Mouse (Mus musculus) myocyte (in vitro differentiated cells): ENCODE measurements around the gene Ggn. TPM values are rescaled to one million over a fixed set of nuclear protein-coding genes. Genes with fewer than 3 reads are reported as not detected.
A peak's percentile ranks its signal among the peaks of the same experiment; 100 is the strongest.
"Not testable (repeated sequence)": the region's sequence is repeated elsewhere in the genome, so short reads cannot be mapped to it uniquely, and the experiment has no call there.

Source experiments
- H3K27me3 ChIP-seq: one replicate; pipeline ENCODE4 v1.6.1; 2011; ENCODE audit not compliant: control insufficient read depth, insufficient read depth, insufficient read length
- H3K36me3 ChIP-seq: one replicate; pipeline ENCODE4 v1.6.1; 2011; ENCODE audit not compliant: control insufficient read depth, insufficient read depth
- H3K4me2 ChIP-seq: one replicate; pipeline ENCODE4 v1.6.1; 2011; ENCODE audit warnings: low read depth, control low read depth
- H3K4me3 ChIP-seq: one replicate; pipeline ENCODE4 v1.5.1; 2011; ENCODE audit warnings: mild to moderate bottlenecking, control low read depth, moderate library complexity
- H3K79me2 ChIP-seq: one replicate; pipeline ENCODE4 v1.6.1; 2011; ENCODE audit not compliant: control insufficient read depth, insufficient read depth
- H3ac ChIP-seq: one replicate; pipeline ENCODE4 v1.6.1; 2011; ENCODE audit not compliant: control insufficient read depth, insufficient read length
- CEBPB ChIP-seq: IDR thresholded peaks from 2 replicates; pipeline ENCODE4 v1.6.1; 2011; ENCODE audit warnings: mild to moderate bottlenecking, moderate library complexity; ENCODE audit not compliant: poor library complexity, insufficient read depth, severe bottlenecking
- E2F4 ChIP-seq: IDR thresholded peaks from one replicate; pipeline ENCODE4 v1.6.1; 2011; ENCODE audit warnings: mild to moderate bottlenecking, control low read depth, moderate library complexity; ENCODE audit not compliant: insufficient read depth
- MAX ChIP-seq: IDR thresholded peaks from one replicate; pipeline ENCODE4 v1.6.1; 2011; ENCODE audit warnings: low read depth, mild to moderate bottlenecking, control low read depth
- MYOD1 ChIP-seq, 3 experiments: IDR thresholded peaks; one replicate each; pipeline ENCODE4 v1.6.1; 2011; ENCODE audit warnings: control low read depth in 2 of 3, low read depth in 2 of 3, mild to moderate bottlenecking in 2 of 3, moderate library complexity in 1 of 3; ENCODE audit not compliant: insufficient read length in 2 of 3, control insufficient read depth in 1 of 3
- MYOG ChIP-seq, 3 experiments: IDR thresholded peaks; one replicate each; pipeline ENCODE4 v1.6.1; 2011; ENCODE audit warnings: control low read depth in 2 of 3, low read depth in 2 of 3, mild to moderate bottlenecking in 2 of 3; ENCODE audit not compliant: insufficient read length in 2 of 3, control insufficient read depth in 1 of 3, insufficient read depth in 1 of 3
- POLR2A ChIP-seq: IDR thresholded peaks from one replicate; pipeline ENCODE4 v1.6.1; 2011; ENCODE audit warnings: low read depth, mild to moderate bottlenecking, control low read depth, moderate library complexity; ENCODE audit not compliant: insufficient read length
- POLR2AphosphoS2 ChIP-seq: IDR thresholded peaks from one replicate; pipeline ENCODE4 v1.6.1; 2011; ENCODE audit warnings: low read depth, control low read depth; ENCODE audit not compliant: insufficient read length
- REST ChIP-seq: IDR thresholded peaks from one replicate; pipeline ENCODE4 v1.6.1; 2011; ENCODE audit warnings: mild to moderate bottlenecking, control low read depth, moderate library complexity; ENCODE audit not compliant: insufficient read depth, insufficient read length
- SRF ChIP-seq: IDR thresholded peaks from one replicate; pipeline ENCODE4 v1.6.1; 2011; ENCODE audit warnings: low read depth; ENCODE audit not compliant: control insufficient read depth, insufficient read length
- TCF12 ChIP-seq: IDR thresholded peaks from one replicate; pipeline ENCODE4 v1.6.1; 2011; ENCODE audit warnings: mild to moderate bottlenecking, control low read depth; ENCODE audit not compliant: poor library complexity, insufficient read depth, severe bottlenecking
- TCF3 ChIP-seq: IDR thresholded peaks from one replicate; pipeline ENCODE4 v1.6.1; 2011; ENCODE audit warnings: low read depth, control low read depth; ENCODE audit not compliant: insufficient read length
- USF1 ChIP-seq: IDR thresholded peaks from one replicate; pipeline ENCODE4 v1.6.1; 2011; ENCODE audit warnings: low read depth, mild to moderate bottlenecking, control low read depth, moderate library complexity
- polyA plus RNA-seq: library from polyadenylated mRNA; unstranded; fragments of >200 nt; fragmentation: generic; extraction: Trizol; gene quantifications from one replicate; pipeline ENCODE4 v1.2.1, GENCODE M21; 2012; ENCODE audit warnings: missing spikeins

The Ggn gene
- polyA plus RNA-seq, 1 experiment, result 0.89 TPM

DNA sequence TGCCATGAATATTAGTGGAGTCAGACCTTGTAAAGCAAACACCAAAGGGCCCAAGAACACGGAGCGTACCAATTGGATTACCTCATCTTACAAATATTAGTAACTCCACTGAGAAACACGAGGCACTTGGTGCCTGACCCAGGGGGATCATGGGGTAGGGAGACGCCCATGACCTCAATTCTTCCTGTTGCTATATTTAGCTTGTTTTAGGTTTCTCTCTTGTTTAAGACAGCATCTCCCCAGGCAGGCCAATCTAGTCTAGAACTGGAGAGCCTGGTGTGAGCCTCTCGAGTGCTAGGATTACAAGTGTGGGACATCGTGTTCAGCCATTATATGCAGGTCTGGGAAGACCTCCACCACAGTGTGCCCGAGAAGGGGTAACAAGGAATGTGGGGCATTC is 9.3 kb downstream of the Ggn start:
- Histone ChIP-seq H3K27me3 (no peaks in the 10 kb centered on the region), H3K4me3 (peak overlapping the region; percentile 80), H3K79me2 (peaks cover 47% of the 10 kb centered on the region), H3ac (no peak overlapping the region), H3K4me2 (peak overlapping the region; percentile 67), H3K36me3 (peaks cover 22% of the 10 kb centered on the region)
- peak; percentile 48 for TF ChIP-seq POLR2A
- TF ChIP-seq E2F4, result no peak
- TF ChIP-seq MAX, result peak; percentile 46
- TF ChIP-seq POLR2AphosphoS2, result peak; percentile 37

DNA sequence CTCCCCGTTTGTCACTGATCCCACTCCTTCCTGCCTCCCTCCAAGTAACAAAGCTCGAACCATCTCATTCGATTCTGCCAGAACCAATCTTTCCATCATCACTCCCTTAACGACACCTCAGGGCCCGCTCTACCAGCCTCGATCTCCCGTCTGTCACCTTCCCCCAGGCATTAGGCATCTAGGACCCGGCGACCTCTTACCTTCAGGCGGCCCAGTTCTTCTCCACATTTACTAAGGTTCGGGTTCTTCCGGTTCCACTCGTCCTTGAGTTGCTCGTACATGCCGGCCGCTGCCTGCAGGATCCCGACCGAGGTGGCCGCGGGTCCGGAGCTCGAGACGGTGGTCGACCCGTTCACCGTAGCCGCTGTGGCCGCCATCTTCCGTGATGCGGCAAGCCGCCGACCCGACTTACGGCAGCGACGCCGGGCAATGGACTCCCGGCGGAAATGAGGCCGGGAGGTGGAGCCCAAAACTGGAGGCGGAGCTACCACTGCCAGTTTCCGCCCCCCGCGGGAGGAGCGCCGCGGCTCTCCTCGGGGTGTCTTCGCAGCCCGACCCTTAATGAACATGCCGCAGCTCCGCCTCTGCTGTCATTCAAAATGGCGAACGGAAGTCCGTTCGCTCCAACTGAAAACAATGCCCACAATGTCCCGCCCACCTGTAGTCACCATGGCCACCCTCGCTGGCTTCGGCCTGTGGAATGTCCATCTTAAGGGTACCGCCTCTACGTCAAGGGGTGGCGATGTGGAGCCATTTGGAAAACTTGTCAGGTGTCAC is 10.3 kb downstream of the Ggn start, which contains the start of gene Psmd8:
Gene Psmd8, minus strand, starts transcription at position 625 of the 777 bp plus-strand sequence.
- Histone ChIP-seq H3K4me3 (peak within 1 kb of the TSS; percentile 80), H3ac (peak within 1 kb of the TSS; percentile 48), H3K79me2 (peaks cover 47% of the 10 kb centered on the region), H3K36me3 (peaks cover 22% of the 10 kb centered on the region), H3K27me3 (no peaks in the 10 kb centered on the region), H3K4me2 (peak within 1 kb of the TSS; percentile 67)
- peak; percentile 99 for TF ChIP-seq POLR2A
- TF ChIP-seq REST, result peak; percentile 22
- TF ChIP-seq MAX, result no peak
- peak in 2 of 3 experiments; percentile 5 for TF ChIP-seq MYOD1 (IDR thresholded peaks at IDR 0.05; ENCODE audit: control insufficient read depth in 1 of 3, insufficient read length in 2 of 3, low read depth in 2 of 3)
- peak; percentile 97 for TF ChIP-seq POLR2AphosphoS2

DNA sequence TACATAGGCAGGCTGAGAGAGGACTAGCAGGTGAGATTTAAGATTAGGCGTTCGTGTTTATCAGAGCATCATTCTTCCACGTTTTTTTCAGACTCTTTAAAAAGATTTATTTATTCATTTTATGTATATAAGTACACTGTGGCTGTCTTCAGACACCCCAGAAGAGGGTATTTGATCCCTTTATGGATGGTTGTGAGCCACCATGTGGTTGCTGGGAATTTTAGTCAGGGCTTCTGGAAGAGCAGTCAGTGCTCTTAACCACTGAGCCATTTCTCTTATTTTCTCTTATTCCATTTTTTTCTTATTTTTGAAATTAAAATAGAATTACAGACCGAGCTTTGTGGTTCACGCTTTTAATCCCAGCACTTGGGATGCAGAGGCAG is 10.8 kb downstream of the Ggn start:
- peak overlapping the region; percentile 80 for H3K4me3 ChIP-seq
- H3K79me2 ChIP-seq, result peaks cover 44% of the 10 kb centered on the region
- peak overlapping the region; percentile 48 for H3ac ChIP-seq
- no peaks in the 10 kb centered on the region for H3K27me3 ChIP-seq
- H3K4me2 ChIP-seq, result peak overlapping the region; percentile 64
- peaks cover 17% of the 10 kb centered on the region for H3K36me3 ChIP-seq
- TF ChIP-seq E2F4, result no peak
- TF ChIP-seq CEBPB, result no peak
- no peak for TF ChIP-seq MYOG (IDR thresholded peaks at IDR 0.05; ENCODE audit: control insufficient read depth in 1 of 3, insufficient read depth in 1 of 3, insufficient read length in 2 of 3, low read depth in 2 of 3)
- TF ChIP-seq POLR2AphosphoS2, result no peak
- TF ChIP-seq MAX, result no peak
- TF ChIP-seq SRF, result no peak
- no peak for TF ChIP-seq USF1
- TF ChIP-seq REST, result no peak
- TF ChIP-seq TCF12, result no peak
- TF ChIP-seq MYOD1 (IDR thresholded peaks at IDR 0.05; ENCODE audit: control insufficient read depth in 1 of 3, insufficient read length in 2 of 3, low read depth in 2 of 3), result no peak

DNA sequence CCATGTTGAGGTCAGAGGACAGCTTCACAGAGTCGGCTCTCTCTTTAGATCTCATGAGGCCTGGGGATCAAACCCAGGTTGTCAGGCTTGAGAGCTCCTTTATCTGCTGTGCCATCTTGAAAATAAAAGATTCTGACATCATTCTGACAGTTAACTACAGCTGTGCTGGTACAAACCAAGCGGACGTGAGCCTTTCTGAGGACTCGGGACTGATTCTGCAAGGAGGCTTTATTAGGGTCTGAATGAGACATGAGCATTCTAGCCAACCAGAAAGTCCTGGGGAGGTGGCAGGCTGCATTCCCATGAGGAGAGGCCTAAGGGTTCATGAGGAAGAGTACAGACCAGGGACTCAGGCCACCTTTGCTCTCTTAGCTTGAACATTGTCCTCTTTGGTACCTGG is 11.3 kb downstream of the Ggn start:
- not testable (repeated sequence) for H3K4me3 ChIP-seq, H3K27me3 ChIP-seq, H3ac ChIP-seq, H3K4me2 ChIP-seq
- peaks cover 39% of the 10 kb centered on the region for H3K79me2 ChIP-seq
- peaks cover 12% of the 10 kb centered on the region for H3K36me3 ChIP-seq

DNA sequence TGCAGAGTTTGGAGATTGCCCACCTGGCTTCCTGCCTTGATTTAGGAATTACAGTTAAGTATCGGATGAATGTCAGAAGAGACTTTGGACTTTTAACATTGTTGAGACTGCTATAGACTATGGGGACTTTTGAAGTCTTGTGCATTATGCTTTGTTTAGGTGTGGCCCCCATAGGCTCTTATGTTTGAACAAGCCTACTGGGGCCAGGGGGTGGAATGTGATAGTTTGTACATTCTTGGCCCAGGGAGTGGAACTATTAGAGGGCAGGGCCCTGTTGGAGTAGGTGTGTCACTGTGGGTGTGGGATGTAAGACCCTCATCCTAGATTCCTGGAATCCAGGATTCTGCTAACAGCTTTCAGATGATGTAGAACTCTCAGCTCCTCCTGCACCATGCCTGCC is 24.2 kb downstream of the Ggn start:
- H3K4me3 ChIP-seq, H3K36me3 ChIP-seq, H3K27me3 ChIP-seq, H3ac ChIP-seq, H3K4me2 ChIP-seq, H3K79me2 ChIP-seq: not testable (repeated sequence)

DNA sequence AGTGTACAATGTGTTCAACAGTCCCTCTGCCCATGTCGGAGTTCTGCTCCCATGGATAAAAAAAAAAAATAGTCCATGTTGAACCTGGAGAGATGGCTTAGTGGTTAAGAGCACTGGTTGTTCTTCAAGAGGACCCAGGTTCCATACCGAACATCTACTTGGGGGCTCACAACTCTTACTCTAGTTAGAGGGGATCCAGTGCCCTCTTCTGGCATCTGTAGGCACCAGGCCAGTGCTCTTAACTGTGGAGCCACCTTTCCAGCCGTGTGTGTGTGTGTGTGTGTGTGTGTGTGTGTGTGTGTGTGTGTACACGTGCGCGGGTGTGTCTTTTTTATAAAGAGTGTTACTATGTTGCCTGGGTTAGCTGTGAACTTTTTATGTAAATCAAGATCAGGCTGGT is 32.6 kb downstream of the Ggn start:
- Histone ChIP-seq H3K27me3 (peaks cover 10% of the 10 kb centered on the region), H3K4me3 (no peak overlapping the region), H3ac (no peak overlapping the region), H3K36me3 (no peaks in the 10 kb centered on the region), H3K79me2 (no peaks in the 10 kb centered on the region), H3K4me2 (no peak overlapping the region)
- TF ChIP-seq MAX (no peak), USF1 (no peak), MYOD1 (IDR thresholded peaks at IDR 0.05; ENCODE audit: control insufficient read depth in 1 of 3, insufficient read length in 2 of 3, low read depth in 2 of 3) (no peak), TCF12 (no peak), MYOG (IDR thresholded peaks at IDR 0.05; ENCODE audit: control insufficient read depth in 1 of 3, insufficient read depth in 1 of 3, insufficient read length in 2 of 3, low read depth in 2 of 3) (no peak), CEBPB (no peak), REST (no peak), POLR2A (no peak), POLR2AphosphoS2 (no peak), SRF (no peak), TCF3 (no peak)

DNA sequence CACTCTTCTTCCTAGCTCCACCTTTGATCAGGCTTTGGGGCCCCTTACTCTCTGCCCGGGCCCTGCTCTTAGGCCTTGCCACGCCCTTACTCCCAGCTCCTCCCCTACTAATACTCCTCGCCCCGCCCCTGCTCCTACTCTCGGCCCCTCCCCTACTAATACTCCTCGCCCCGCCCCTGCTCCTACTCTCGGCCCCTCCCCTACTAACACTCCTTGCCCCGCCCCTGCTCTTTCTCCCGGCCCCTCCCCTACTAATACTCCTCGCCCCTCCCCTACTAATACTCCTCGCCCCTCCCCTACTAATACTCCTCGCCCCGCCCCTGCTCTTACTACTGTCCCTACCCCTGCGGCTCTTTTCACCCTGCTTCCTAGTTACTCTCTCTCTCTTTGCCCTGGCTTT is 41.0 kb downstream of the Ggn start:
- H3K79me2 ChIP-seq, H3K27me3 ChIP-seq, H3ac ChIP-seq, H3K36me3 ChIP-seq: not testable (repeated sequence)
- Histone ChIP-seq H3K4me3 (peak overlapping the region; percentile 22), H3K4me2 (peak overlapping the region; percentile 81)
